Mouse (Mus musculus) thymus, adult 2 months (tissue): ENCODE results near the gene Fam43a. TPM values are rescaled to one million over a fixed set of nuclear protein-coding genes. Genes with fewer than 3 reads are reported as not detected.

Experiments
- polyA plus RNA-seq: library from polyadenylated mRNA; depleted of rRNA; stranded (reverse); fragments of >200 nt; gene quantifications from 2 replicates; pipeline ENCODE4 v1.2.3, GENCODE M21; 2012; rRNA removed

Gene Fam43a
- polyA plus RNA-seq, 1 experiment: 17.0 TPM

Other genes with a start within 250 kb of the Fam43a start
- gene Atp13a3, start 193.7 kb upstream of the Fam43a start, polyA plus RNA-seq: 68.1 and 102 TPM in 2 replicates
- gene Tmem44, start 48.9 kb upstream of the Fam43a start, polyA plus RNA-seq: 1.4 and 3.1 TPM in 2 replicates
- 17.4 and 20.0 TPM in 2 replicates for gene Lsg1, start 12.1 kb upstream of the Fam43a start, polyA plus RNA-seq